Mouse (Mus musculus) lung, adult 2 months (tissue): ENCODE data around the gene Gm9945.

Experiments
- CTCF ChIP-seq: fragments of 200-500 bp; IDR thresholded peaks from 2 replicates; pipeline ENCODE4 v1.5.1; 2011; ENCODE audit warnings: mild to moderate bottlenecking, low read length, control low read depth; ENCODE audit not compliant: insufficient read depth
- POLR2A ChIP-seq: fragments of 200-500 bp; IDR thresholded peaks from 2 replicates; pipeline ENCODE4 v1.6.1; 2011; ENCODE audit warnings: low read depth, mild to moderate bottlenecking, control low read depth, low read length, borderline replicate concordance; ENCODE audit errors: extremely low read depth

- no peak for TF ChIP-seq CTCF
- TF ChIP-seq POLR2A, result no peak
These were observed 41.3 kb downstream of the Gm9945 start for GRCm38 (mm10) chr11:53521120-53521820.
